Mouse (Mus musculus): ENCODE data around the gene Prkg1.
"Not testable (repeated sequence)": the region's sequence is repeated elsewhere in the genome, so short reads cannot be mapped to it uniquely, and the experiment has no call there.

Gene Prkg1

GRCm38 (mm10) chr19:31283617-31284016 lies 481.2 kb downstream of the Prkg1 start:
- DNase-seq = no peak

- peak; percentile 55 for DNase-seq
Measured at GRCm38 (mm10) chr19:31279797-31280486, 484.9 kb downstream of the Prkg1 start.

- no peak for DNase-seq
Measured at GRCm38 (mm10) chr19:31262438-31262837, 502.4 kb downstream of the Prkg1 start.

- DNase-seq = no peak
Measured at GRCm38 (mm10) chr19:31260494-31260893, 504.3 kb downstream of the Prkg1 start.

GRCm38 (mm10) chr19:31255780-31256179 lies 509.1 kb downstream of the Prkg1 start:
- no peak for DNase-seq

GRCm38 (mm10) chr19:31232410-31232809 lies 532.4 kb downstream of the Prkg1 start:
- DNase-seq = no peak

- DNase-seq = no peak
Measured at GRCm38 (mm10) chr19:31228385-31228784, 536.4 kb downstream of the Prkg1 start.

- no peak for DNase-seq
Measured at GRCm38 (mm10) chr19:31223457-31223856, 541.4 kb downstream of the Prkg1 start.

GRCm38 (mm10) chr19:31219261-31219660 lies 545.6 kb downstream of the Prkg1 start:
- DNase-seq = not testable (repeated sequence)

GRCm38 (mm10) chr19:31210850-31211249 lies 554.0 kb downstream of the Prkg1 start:
- DNase-seq = no peak

GRCm38 (mm10) chr19:31210449-31210848 lies 554.4 kb downstream of the Prkg1 start:
- DNase-seq = no peak

- no peak for DNase-seq
Measured at GRCm38 (mm10) chr19:31199583-31199982, 565.2 kb downstream of the Prkg1 start.

GRCm38 (mm10) chr19:31198461-31198860 lies 566.4 kb downstream of the Prkg1 start:
- DNase-seq = no peak

- no peak for DNase-seq
Measured at GRCm38 (mm10) chr19:31197076-31197475, 567.8 kb downstream of the Prkg1 start.

- no peak for DNase-seq
Measured at GRCm38 (mm10) chr19:31188559-31189218, 576.1 kb downstream of the Prkg1 start.

- no peak for DNase-seq
Measured at GRCm38 (mm10) chr19:31180757-31181156, 584.1 kb downstream of the Prkg1 start.

- no peak for DNase-seq
Measured at GRCm38 (mm10) chr19:31177279-31177922, 587.4 kb downstream of the Prkg1 start.

- no peak for DNase-seq
Measured at GRCm38 (mm10) chr19:31170985-31171384, 593.8 kb downstream of the Prkg1 start.

- no peak for DNase-seq
Measured at GRCm38 (mm10) chr19:31158944-31159460, 605.8 kb downstream of the Prkg1 start.

GRCm38 (mm10) chr19:31153399-31153798 lies 611.4 kb downstream of the Prkg1 start:
- DNase-seq = no peak

GRCm38 (mm10) chr19:31149902-31150301 lies 614.9 kb downstream of the Prkg1 start:
- DNase-seq = no peak

- no peak for DNase-seq
Measured at GRCm38 (mm10) chr19:31147457-31147856, 617.4 kb downstream of the Prkg1 start.

GRCm38 (mm10) chr19:31146156-31146555 lies 618.7 kb downstream of the Prkg1 start:
- no peak for DNase-seq

GRCm38 (mm10) chr19:31141905-31142304 lies 622.9 kb downstream of the Prkg1 start:
- no peak for DNase-seq

All from lung, postnatal 14 days (tissue).